Mouse (Mus musculus): ENCODE data around the gene Slc22a15.
A peak's percentile ranks its signal among the peaks of the same experiment; 100 is the strongest.

The Slc22a15 gene

DNA sequence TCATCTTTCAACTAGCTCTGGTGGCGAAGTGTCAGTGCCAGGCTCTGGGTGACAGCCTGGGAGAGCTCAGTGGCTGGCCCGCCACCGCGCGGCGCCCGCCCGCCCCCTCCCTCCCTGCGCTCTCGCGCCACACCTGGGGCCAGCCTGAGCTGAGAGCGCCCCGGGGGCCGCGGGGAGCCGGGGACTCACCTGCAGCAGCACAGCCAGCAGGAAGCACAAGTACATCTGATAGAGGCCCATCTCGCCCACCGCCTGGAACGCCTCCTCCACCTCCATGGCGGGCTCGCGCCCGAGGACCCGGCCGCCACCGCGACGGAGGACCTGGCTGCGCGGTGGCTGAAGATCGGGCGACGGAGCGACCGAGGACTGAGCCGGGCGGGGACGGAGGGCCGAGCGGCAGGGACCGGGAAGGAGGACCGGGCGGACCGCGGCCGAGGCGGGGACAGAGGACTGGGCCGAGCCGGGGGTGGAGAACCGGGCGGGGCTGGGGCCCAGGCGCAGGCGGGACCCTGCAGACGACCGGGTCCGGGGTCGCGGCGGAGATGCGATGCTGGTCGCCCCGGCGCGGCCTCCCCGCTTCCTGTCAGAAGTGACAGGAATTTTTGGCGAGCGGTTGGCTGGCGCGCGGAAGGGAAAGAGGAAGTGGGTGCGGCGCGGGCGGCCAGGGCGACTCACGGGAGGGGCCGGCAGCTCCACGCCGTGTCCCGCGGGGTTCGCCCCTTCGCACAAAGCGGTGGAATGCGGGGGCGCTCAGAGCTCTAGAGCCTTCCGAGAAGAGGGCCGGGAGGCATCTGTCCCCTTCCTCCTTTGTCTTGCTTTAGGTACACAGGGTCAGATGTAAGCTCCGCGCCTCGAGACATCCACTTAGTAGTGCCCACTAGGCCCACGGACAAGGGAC is at the start of gene Slc22a15:
Gene Slc22a15 (minus strand): TSS at position 611 of the 898 bp plus-strand sequence.
- no peaks in the 10 kb centered on the region for H3K9me3 ChIP-seq (ENCODE audit: low read length)
- peaks cover 50% of the 10 kb centered on the region for H3K27me3 ChIP-seq (ENCODE audit: insufficient read depth, low read length)
- TF ChIP-seq NANOG (IDR thresholded peaks at IDR 0.05; ENCODE audit: borderline replicate concordance, low read length) (no peak), CTCF (conservative IDR thresholded peaks at IDR 0.05; ENCODE audit: low read length) (no peak), POU5F1 (IDR thresholded peaks at IDR 0.05; ENCODE audit: borderline replicate concordance, low read length) (no peak)
- peak within 1 kb of the TSS; percentile 86 for H3K4me3 ChIP-seq (replicated peaks; ENCODE audit: low read length)
- H3K36me3 ChIP-seq (ENCODE audit: insufficient read depth, low read length), result no peaks in the 10 kb centered on the region
- H3K4me1 ChIP-seq (replicated peaks; ENCODE audit: low read depth, low read length), result peaks cover 7% of the 10 kb centered on the region

DNA sequence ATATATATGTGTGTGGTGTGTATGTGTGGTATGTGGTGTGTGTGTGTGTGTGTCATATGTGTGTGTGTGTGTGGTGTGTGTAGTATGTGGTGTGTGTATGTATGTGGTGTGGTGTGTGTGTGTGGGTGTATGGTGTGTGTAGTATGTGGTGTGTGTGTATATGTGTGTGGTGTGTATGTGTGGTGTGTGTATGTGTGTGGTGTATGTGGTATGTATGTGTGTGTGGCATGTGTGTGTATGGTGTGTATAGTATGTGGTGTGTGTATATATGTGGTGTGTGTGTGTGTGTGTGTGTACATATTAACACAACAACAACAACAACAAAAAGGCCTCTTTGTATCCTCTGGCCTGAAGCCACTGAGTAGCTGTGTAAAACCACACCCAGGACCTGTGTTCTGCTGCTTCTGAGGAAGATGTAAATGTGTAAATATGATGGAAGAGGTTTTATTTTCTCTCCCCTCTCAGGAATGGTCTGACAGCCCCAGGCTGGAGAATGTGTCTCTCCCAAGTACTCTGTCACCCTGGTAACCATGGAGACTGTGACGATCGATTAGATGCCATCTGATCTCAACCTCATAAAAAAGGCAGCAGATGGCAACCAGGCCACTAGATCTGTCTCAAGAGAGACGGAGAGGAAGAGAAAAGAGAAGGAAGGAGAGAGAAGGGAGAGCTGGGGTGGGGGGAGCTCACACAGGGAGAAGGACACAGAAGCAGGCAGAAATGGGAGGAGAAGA is 42.7 kb upstream of the Slc22a15 start:
- Histone ChIP-seq H3K4me3 (replicated peaks; ENCODE audit: low read length) (no peak overlapping the region), H3K27me3 (ENCODE audit: insufficient read depth, low read length) (no peaks in the 10 kb centered on the region; the same call in 1 of the 2 replicates), H3K9me3 (ENCODE audit: low read length) (no peaks in the 10 kb centered on the region), H3K4me1 (replicated peaks; ENCODE audit: low read depth, low read length) (no peaks in the 10 kb centered on the region; the same call in 1 of the 2 replicates), H3K36me3 (ENCODE audit: insufficient read depth, low read length) (no peaks in the 10 kb centered on the region)
- no peak for TF ChIP-seq CTCF (conservative IDR thresholded peaks at IDR 0.05; ENCODE audit: low read length)
- no peak for TF ChIP-seq NANOG (IDR thresholded peaks at IDR 0.05; ENCODE audit: borderline replicate concordance, low read length)
- no peak for TF ChIP-seq POU5F1 (IDR thresholded peaks at IDR 0.05; ENCODE audit: borderline replicate concordance, low read length)

DNA sequence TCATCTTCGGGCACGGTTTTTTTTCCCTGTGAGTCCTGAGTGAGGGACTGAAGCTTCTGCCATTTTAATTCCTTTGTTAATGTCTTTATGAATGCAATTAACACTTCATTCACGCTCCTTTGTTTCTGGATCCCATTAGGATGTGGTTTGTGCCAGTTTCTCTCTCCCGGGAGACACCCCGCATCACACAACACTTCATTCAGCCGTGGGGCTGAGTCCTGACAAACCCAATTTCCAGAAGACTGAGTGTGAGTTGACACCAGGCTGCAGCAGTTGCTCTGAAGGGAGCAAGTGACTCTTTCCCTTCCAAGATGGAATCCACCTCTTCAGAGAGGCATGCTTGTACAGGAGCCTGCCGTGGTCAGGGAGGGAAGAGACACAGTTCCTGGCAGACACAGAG is 40.1 kb upstream of the Slc22a15 start:
- H3K9me3 ChIP-seq (ENCODE audit: low read length), result no peaks in the 10 kb centered on the region
- no peak overlapping the region for H3K4me3 ChIP-seq (replicated peaks; ENCODE audit: low read length)
- no peaks in the 10 kb centered on the region for H3K36me3 ChIP-seq (ENCODE audit: insufficient read depth, low read length)
- no peaks in the 10 kb centered on the region; the same call in 1 of the 2 replicates for H3K4me1 ChIP-seq (replicated peaks; ENCODE audit: low read depth, low read length)
- no peaks in the 10 kb centered on the region; the same call in 1 of the 2 replicates for H3K27me3 ChIP-seq (ENCODE audit: insufficient read depth, low read length)
- TF ChIP-seq CTCF (conservative IDR thresholded peaks at IDR 0.05; ENCODE audit: low read length), result no peak
- TF ChIP-seq POU5F1 (IDR thresholded peaks at IDR 0.05; ENCODE audit: borderline replicate concordance, low read length), result no peak
- TF ChIP-seq NANOG (IDR thresholded peaks at IDR 0.05; ENCODE audit: borderline replicate concordance, low read length), result no peak

DNA sequence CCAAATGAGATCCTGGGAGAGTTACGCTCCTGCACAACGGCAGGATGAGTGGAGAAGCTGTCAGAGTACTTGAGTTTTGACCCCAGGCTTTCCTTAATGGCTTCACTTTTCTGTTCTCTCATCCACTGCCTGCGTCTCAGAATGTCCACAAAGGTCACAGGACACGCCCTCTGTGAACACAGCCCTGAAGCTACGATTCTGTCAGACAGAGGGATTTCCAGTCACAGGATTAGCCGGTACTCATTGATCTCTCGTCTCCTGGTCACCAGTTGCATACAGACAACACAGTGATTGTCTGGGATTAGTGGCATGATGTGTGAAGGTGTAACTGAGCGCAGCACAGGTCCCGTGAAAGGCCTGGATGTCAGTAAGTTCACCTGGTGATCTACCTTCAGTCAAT is 39.2 kb upstream of the Slc22a15 start:
- H3K4me3 ChIP-seq (replicated peaks; ENCODE audit: low read length), result no peak overlapping the region
- H3K36me3 ChIP-seq (ENCODE audit: insufficient read depth, low read length), result no peaks in the 10 kb centered on the region
- peaks cover 3% of the 10 kb centered on the region; the same call in 1 of the 2 replicates for H3K4me1 ChIP-seq (replicated peaks; ENCODE audit: low read depth, low read length)
- H3K9me3 ChIP-seq (ENCODE audit: low read length), result no peaks in the 10 kb centered on the region
- TF ChIP-seq CTCF (conservative IDR thresholded peaks at IDR 0.05; ENCODE audit: low read length) (no peak), NANOG (IDR thresholded peaks at IDR 0.05; ENCODE audit: borderline replicate concordance, low read length) (no peak), POU5F1 (IDR thresholded peaks at IDR 0.05; ENCODE audit: borderline replicate concordance, low read length) (no peak)
- H3K27me3 ChIP-seq (ENCODE audit: insufficient read depth, low read length), result no peaks in the 10 kb centered on the region; the same call in 1 of the 2 replicates

DNA sequence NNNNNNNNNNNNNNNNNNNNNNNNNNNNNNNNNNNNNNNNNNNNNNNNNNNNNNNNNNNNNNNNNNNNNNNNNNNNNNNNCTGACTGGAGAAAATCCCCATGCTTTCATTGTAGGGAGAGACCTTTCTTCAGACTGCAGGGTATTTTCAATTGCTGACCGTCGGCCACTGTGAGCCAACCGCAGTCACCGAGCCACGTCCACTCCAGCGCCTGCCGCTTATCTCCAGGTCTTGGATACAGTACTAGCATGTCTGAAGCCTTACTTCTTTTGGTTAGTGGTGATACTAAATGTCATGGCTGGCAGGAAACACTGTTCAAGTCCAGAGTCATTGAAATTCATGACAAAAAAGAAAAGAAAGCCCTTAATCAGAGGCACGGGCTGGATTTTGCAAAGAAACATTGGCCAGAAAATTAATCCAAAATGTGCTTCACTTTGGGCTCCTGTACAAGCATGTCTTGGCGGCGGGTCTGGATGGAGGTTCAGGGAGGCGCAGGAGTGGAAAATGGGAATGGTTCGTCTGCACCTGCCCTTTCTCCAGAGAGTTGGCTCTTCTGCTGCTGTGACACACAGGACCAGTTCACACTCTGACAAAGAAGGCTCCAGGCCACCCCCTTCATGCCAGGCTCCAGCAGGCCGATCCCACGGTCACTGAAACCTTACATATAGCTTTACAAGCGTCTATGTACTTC is 37.0 kb upstream of the Slc22a15 start:
- H3K27me3 ChIP-seq (ENCODE audit: insufficient read depth, low read length), result no peaks in the 10 kb centered on the region; the same call in 1 of the 2 replicates
- H3K4me1 ChIP-seq (replicated peaks; ENCODE audit: low read depth, low read length), result peaks cover 3% of the 10 kb centered on the region; the same call in 1 of the 2 replicates
- no peak overlapping the region for H3K4me3 ChIP-seq (replicated peaks; ENCODE audit: low read length)
- TF ChIP-seq CTCF (conservative IDR thresholded peaks at IDR 0.05; ENCODE audit: low read length) (no peak), NANOG (IDR thresholded peaks at IDR 0.05; ENCODE audit: borderline replicate concordance, low read length) (no peak), POU5F1 (IDR thresholded peaks at IDR 0.05; ENCODE audit: borderline replicate concordance, low read length) (no peak)
- no peaks in the 10 kb centered on the region for H3K36me3 ChIP-seq (ENCODE audit: insufficient read depth, low read length)
- H3K9me3 ChIP-seq (ENCODE audit: low read length), result no peaks in the 10 kb centered on the region

DNA sequence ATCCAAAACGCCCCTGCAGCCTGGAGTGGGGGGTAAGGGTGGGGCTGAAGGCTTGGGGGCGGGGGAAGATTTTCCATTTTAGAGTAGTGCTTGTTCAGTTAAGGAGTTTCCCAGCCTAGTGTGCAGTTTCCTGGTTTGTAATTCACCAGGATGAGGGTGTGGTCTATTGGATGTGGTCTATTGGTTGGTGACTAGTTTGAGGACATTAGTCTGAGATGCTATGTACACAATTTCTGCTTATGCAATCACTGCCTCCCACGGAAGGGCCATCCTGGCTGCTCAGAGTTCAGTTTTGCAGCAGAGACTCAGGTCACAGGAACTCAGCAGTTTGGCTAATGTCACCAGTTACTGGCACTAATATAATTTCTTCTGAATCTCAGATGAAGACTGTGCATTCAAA is 33.8 kb upstream of the Slc22a15 start:
- no peaks in the 10 kb centered on the region for H3K36me3 ChIP-seq (ENCODE audit: insufficient read depth, low read length)
- H3K4me3 ChIP-seq (replicated peaks; ENCODE audit: low read length), result no peak overlapping the region
- no peaks in the 10 kb centered on the region for H3K27me3 ChIP-seq (ENCODE audit: insufficient read depth, low read length)
- TF ChIP-seq POU5F1 (IDR thresholded peaks at IDR 0.05; ENCODE audit: borderline replicate concordance, low read length) (no peak), CTCF (conservative IDR thresholded peaks at IDR 0.05; ENCODE audit: low read length) (no peak), NANOG (IDR thresholded peaks at IDR 0.05; ENCODE audit: borderline replicate concordance, low read length) (no peak)
- 0 out of 2 replicates have a peak, but pooled peaks cover 3% of the 10 kb centered on the region for H3K4me1 ChIP-seq (replicated peaks; ENCODE audit: low read depth, low read length)
- no peaks in the 10 kb centered on the region for H3K9me3 ChIP-seq (ENCODE audit: low read length)

DNA sequence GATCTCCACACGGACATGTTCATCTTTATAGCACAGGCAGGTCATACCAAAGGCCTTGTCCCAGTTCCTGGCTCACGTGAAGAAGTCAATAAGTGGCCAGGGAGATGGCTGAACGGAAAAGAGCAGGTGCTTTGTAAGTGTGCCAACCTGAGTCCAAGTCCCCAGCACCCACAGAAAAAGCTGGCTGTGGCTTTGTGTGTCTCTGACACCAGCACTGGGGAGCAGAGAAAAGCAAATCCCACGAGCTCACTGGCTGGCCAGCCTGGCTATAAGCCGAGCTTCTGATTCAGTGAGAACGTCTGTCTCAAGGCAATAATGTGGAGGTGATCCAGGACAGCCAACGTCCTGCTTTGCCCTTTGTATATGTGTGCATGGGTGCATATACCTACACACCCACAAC is 29.3 kb upstream of the Slc22a15 start:
- TF ChIP-seq NANOG (IDR thresholded peaks at IDR 0.05; ENCODE audit: borderline replicate concordance, low read length) (no peak), POU5F1 (IDR thresholded peaks at IDR 0.05; ENCODE audit: borderline replicate concordance, low read length) (no peak), CTCF (conservative IDR thresholded peaks at IDR 0.05; ENCODE audit: low read length) (no peak)
- no peaks in the 10 kb centered on the region for H3K27me3 ChIP-seq (ENCODE audit: insufficient read depth, low read length)
- no peak overlapping the region for H3K4me3 ChIP-seq (replicated peaks; ENCODE audit: low read length)
- no peaks in the 10 kb centered on the region for H3K36me3 ChIP-seq (ENCODE audit: insufficient read depth, low read length)
- no peaks in the 10 kb centered on the region for H3K4me1 ChIP-seq (replicated peaks; ENCODE audit: low read depth, low read length)
- no peaks in the 10 kb centered on the region for H3K9me3 ChIP-seq (ENCODE audit: low read length)

DNA sequence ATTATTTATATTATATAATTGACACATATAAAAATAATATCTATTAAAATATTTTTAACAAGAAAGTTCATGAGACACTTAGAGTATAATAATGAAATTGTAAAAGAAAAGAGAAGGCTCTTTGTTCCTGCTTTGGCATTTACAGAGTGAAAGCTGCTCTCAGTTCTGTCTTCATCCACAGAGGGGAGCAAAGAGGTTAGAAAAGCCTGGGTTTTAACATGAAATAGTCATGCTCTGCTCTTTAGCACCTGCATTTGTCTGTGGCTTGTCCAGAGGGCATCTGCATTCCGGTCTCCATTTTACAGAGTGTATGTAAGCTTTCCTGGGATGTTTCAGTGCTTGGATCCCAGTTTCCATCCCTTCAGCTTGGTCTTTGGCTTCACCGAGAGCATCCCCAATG is 28.3 kb upstream of the Slc22a15 start:
- no peak overlapping the region for H3K4me3 ChIP-seq (replicated peaks; ENCODE audit: low read length)

More for the DNA sequence above, 28.3 kb upstream of the Slc22a15 start:
- Histone ChIP-seq H3K27me3 (ENCODE audit: insufficient read depth, low read length) (no peaks in the 10 kb centered on the region), H3K4me1 (replicated peaks; ENCODE audit: low read depth, low read length) (no peaks in the 10 kb centered on the region), H3K9me3 (ENCODE audit: low read length) (no peaks in the 10 kb centered on the region), H3K36me3 (ENCODE audit: insufficient read depth, low read length) (no peaks in the 10 kb centered on the region)
- TF ChIP-seq POU5F1 (IDR thresholded peaks at IDR 0.05; ENCODE audit: borderline replicate concordance, low read length), result no peak
- no peak for TF ChIP-seq CTCF (conservative IDR thresholded peaks at IDR 0.05; ENCODE audit: low read length)
- no peak for TF ChIP-seq NANOG (IDR thresholded peaks at IDR 0.05; ENCODE audit: borderline replicate concordance, low read length)
